Mouse (Mus musculus) lung, postnatal 0 days (tissue): Measurements from ENCODE around the gene Parp6.

ENCODE experiments used
- CTCF ChIP-seq: IDR thresholded peaks from 2 replicates; pipeline ENCODE4 v1.5.1; 2016; ENCODE audit warnings: antibody characterized with exemption, mild to moderate bottlenecking
- EP300 ChIP-seq: IDR thresholded peaks from 2 replicates; pipeline ENCODE4 v1.6.1; 2016; ENCODE audit warnings: antibody characterized with exemption, mild to moderate bottlenecking, control low read depth

DNA sequence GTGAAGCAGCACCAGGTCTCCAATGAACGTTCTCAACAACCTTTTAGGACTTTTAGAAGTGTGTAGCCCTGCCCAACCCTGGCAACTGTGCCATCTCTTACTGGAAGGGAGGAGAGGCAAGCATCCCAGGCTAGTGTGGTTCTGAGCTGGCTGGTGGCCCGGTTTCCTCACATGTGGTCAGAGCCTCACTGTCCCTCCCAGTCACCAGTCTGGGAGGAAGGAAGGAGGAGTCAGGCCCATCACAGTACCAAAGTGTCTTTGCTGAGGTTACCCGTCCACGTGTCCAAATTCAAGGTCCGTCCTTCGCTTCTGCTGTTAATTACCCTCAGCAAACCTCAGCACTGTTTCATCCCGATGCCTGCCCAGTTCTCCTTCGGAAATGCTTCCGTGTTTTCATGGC lies 75.1 kb downstream of the Parp6 start:
- no peak for TF ChIP-seq CTCF
- peak; percentile 7 for TF ChIP-seq EP300
